Mouse (Mus musculus) bone marrow, adult 2 months (tissue): Measurements from ENCODE around the gene Fam198b. TPM values are rescaled to one million over a fixed set of nuclear protein-coding genes. Genes with fewer than 3 reads are reported as not detected.

Experiments used
- H3K27ac ChIP-seq: fragments of 200-500 bp; 2 replicates; pipeline ENCODE4 v1.5.1; 2012; ENCODE audit warnings: low read depth, mild to moderate bottlenecking, control low read depth, inconsistent platforms, low read length; ENCODE audit not compliant: control insufficient read depth, poor library complexity, insufficient read depth
- H3K4me1 ChIP-seq: fragments of 200-500 bp; 2 replicates; pipeline ENCODE4 v1.6.1; 2011; ENCODE audit warnings: low read length; ENCODE audit not compliant: control insufficient read depth, insufficient read depth
- H3K4me3 ChIP-seq: fragments of 200-500 bp; replicated peaks from 2 replicates; pipeline ENCODE3; 2011; ENCODE audit warnings: mild to moderate bottlenecking, low read depth, low read length, control low read depth; ENCODE audit not compliant: control insufficient read depth
- CTCF ChIP-seq: fragments of 200-500 bp; IDR thresholded peaks from 2 replicates; pipeline ENCODE4 v1.5.1; 2011; ENCODE audit warnings: low read length, control low read depth; ENCODE audit not compliant: control insufficient read depth, insufficient read depth
- POLR2A ChIP-seq: fragments of 200-500 bp; IDR thresholded peaks from 2 replicates; pipeline ENCODE4 v1.6.1; 2011; ENCODE audit warnings: low read depth, mild to moderate bottlenecking, control low read depth, low read length, borderline replicate concordance; ENCODE audit not compliant: control insufficient read depth
- WGBS: fragments of 180-500 bp; shearing (Covaris S2); methylation state at CpG from one replicate; pipeline ENCODE4 v1.1.7; 2018; 5-methylcytosine and 5-hydroxymethylcytosine counted together
- polyA plus RNA-seq: library from polyadenylated mRNA; stranded (reverse); fragments of >200 nt; gene quantifications from 2 replicates; pipeline ENCODE4 v1.2.4, GENCODE M21; 2011; ENCODE audit warnings: low replicate concordance; ENCODE audit not compliant: missing spikeins, insufficient read depth, insufficient read length

Gene Fam198b
- polyA plus RNA-seq, 1 experiment: 1.0 TPM

DNA sequence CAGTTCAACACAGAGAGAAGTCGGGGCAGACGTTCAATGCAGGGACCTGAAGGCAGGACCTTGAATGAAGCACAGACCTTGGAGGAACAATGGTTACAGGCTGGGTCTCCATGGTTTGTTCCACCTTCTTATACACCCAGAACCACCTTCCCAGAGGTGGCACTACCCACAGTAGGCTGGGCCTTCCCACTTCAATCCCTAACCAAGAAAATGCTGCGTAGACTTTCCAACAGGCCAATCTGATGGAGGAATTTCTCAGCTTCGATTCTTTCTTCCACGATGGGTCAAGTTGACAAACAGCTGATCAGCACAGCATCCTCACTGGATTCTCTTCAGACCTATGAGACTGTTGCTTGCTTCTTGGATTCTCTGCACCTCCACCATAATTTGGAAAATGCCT, 8.9 kb upstream of the Fam198b start:
- 89% methylated on average over 5 of the region's 5 CpGs for WGBS
- Histone ChIP-seq H3K4me1 (peaks cover 1% of the 10 kb centered on the region; the same call in 1 of the 2 replicates), H3K27ac (no peak overlapping the region), H3K4me3 (no peak overlapping the region)
- no peak for TF ChIP-seq CTCF
- no peak for TF ChIP-seq POLR2A

DNA sequence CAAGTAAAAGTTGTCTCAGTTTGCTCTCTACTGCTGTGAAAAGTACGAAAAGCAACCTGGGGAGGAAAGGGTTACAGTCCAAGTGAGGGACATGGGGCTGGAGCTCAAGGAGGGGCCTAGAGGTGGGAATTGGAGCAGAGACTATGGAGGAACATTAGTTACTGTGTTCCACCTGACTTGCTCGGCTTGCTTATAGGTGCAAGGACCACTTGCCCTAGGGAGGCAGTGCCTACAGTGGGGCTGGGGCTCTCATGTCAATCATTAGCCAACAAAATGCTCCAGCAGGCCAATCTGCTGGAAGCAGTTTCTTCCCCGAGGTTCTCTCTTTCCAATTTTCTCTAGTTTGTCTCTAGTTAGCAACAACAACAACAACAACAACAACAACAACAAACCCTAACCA, 6.0 kb upstream of the Fam198b start:
- H3K4me1 ChIP-seq: no peaks in the 10 kb centered on the region
- TF ChIP-seq POLR2A: no peak
- TF ChIP-seq CTCF: no peak
- no peak overlapping the region for H3K4me3 ChIP-seq
- no peak overlapping the region for H3K27ac ChIP-seq
- WGBS: 72% methylated on average over 3 of the region's 3 CpGs

DNA sequence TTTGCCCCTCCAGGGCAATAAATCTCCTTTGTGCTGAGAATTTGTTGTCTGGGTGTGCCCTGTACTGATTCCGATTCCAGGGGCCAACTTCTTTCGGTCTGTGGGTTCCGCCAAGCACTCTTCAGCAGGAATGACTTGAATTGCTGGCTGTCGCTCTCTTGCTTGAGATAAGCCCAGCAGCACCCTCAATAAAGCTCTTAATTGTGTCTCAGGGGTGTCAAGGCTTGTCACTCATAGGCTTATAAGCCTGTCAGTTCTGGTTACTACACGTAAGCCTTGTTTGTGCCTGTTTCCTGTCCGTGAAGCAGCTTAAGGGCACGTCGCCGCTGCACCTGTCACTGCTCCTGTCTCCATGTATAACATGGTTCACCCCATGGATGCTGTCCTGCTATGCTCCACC, 5.1 kb upstream of the Fam198b start:
- WGBS: 69% methylated on average over 9 of the region's 9 CpGs
- Histone ChIP-seq H3K4me3 (no peak overlapping the region), H3K4me1 (no peaks in the 10 kb centered on the region), H3K27ac (no peak overlapping the region; the same call in 1 of the 2 replicates)
- TF ChIP-seq CTCF (no peak), POLR2A (no peak)

DNA sequence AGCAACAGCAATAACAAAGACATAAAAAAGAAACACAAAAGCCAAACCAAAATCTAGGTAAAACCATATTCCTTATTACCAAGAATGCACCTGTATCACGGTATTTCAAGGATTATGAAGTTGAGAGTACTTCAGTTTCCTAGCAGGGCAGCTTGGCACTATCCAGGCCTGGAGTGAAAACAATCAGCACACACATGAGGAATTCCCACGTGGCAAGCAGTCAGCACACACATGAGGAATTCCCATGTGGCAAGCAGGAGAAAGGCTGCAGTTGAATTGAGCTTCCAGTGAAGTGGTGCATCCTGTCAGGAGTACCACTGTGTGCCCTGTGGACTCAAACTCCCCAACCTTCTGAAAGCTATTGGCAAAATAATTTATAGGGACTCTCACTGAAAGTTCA, 2.7 kb upstream of the Fam198b start:
- TF ChIP-seq POLR2A (no peak), CTCF (no peak)
- Histone ChIP-seq H3K27ac (no peak overlapping the region), H3K4me1 (no peaks in the 10 kb centered on the region), H3K4me3 (no peak overlapping the region)
- WGBS: 58% methylated on average over 2 of the region's 2 CpGs

DNA sequence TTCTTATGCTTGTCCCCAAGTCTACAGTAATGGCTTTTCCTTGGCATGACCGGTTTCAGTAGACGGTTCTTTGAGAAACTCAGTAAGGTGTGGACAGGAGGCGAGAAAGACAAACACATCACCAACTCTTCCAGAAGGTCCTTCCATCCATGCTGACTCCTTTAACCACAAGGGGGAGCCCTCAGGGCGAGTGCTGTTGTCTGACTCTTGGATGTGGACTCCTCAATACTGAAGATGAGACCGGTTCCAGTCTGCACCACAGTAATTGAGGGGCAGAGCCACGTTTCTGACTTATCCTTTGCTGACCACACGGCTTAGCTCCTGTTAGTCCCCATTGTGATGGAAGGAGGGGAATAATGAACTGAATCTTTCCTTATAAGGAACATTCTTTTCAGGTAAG, 1.2 kb upstream of the Fam198b start:
- no peak overlapping the region for H3K4me3 ChIP-seq
- TF ChIP-seq POLR2A: no peak
- peak; percentile 76 for TF ChIP-seq CTCF
- H3K27ac ChIP-seq: no peak overlapping the region
- no peaks in the 10 kb centered on the region for H3K4me1 ChIP-seq
- 32% methylated on average over 7 of the region's 7 CpGs for whole genome bisulfite sequencing

DNA sequence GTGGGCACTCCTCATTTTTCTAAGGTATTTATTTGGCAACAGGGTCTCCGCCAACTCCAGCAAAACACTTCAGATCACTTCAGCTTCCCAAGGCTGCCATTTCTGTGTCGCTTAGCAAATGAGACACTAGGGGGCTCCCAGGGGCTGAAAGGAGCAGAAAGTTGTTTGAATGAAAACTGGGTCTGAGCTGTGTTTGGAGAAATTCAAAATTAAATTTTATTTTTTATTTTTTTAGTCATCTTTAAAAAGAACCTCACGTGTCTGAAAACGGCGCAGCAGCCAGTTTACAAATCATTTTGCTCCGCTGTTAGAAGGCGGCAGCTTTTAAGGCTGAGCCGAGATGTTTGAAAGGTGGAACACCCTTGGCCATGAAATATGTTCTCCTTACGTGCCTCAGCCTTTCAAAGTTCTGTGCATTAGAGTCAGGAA, 442 bp downstream of the Fam198b start:
- 0 out of 2 replicates have a peak, but pooled peaks have one; percentile 8 for TF ChIP-seq CTCF
- TF ChIP-seq POLR2A: no peak
- Histone ChIP-seq H3K4me1 (no peaks in the 10 kb centered on the region), H3K4me3 (no peak overlapping the region), H3K27ac (no peak overlapping the region)
- 6% methylated on average over 9 of the region's 9 CpGs for WGBS

DNA sequence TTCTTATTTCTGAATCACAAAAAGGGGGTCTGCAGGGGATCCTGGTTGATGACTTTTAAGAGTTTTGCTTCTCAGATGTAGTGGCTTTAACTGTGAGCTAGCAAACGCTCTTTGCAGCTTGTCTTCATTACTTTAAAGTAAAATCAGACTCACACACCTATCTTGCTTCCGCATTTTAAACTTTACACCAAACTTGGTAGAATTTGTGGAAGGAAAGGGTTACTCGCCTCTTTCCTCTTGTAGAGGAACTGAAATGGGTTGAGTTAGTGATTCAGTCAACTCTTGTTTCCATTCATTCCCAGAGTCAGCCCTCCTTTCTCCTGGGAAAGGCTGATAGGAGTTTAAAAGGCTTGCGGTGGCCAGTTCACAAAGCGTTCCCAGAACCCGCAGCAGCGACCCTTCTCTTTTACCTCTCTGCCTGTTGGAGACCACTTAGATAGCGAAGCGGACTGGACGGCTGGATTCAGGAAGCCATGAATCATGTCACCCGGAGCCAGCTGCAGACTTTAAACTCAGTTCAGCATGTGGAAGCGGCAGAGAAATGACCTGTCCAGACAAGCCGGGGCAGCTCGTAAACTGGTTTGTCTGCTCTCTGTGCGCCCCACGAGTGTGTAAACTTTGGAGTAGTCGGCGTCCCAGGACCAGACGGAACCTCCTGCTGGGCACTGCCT, 1.5 kb downstream of the Fam198b start:
- Histone ChIP-seq H3K4me1 (no peaks in the 10 kb centered on the region), H3K27ac (no peak overlapping the region), H3K4me3 (peak overlapping the region; percentile 16)
- WGBS: 1% methylated on average over 19 of the region's 19 CpGs
- TF ChIP-seq POLR2A (no peak), CTCF (no peak)

DNA sequence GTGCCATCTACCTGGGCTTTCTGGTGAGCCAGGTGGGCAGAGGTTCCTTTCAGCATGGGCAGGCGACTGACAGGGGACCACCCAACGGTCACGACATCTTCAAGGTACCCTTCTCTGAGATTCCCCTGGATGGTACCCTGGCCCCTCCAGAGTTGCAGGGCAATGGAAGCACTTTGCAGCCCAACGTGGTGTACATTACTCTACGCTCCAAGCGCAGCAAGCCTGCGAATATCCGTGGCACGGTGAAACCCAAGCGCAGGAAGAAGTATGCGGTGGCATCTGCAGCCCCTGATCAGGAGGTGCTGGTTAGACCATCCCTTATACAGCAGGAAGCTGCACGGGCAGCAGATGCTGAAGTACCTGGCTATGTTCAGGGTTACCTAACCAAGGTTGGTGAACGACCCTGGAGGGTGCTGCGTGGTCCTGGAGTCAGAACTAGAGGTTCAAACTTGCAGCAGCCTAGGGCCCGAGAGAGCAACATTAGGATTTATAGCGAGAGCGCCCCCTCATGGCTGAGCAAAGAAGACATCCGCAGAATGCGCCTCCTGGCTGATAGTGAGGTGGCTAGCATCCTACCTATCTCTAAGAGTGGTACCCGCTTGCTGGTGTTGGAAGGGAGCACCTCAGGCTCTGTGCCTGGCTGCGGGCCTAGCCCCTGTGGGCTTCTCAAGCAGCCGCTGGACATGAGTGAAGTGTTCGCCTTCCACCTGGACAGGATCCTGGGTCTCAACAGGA, 2.2 kb downstream of the Fam198b start:
- 41% methylated on average over 23 of the region's 23 CpGs for WGBS
- peak overlapping the region; percentile 16 for H3K4me3 ChIP-seq

More for the DNA sequence above, 2.2 kb downstream of the Fam198b start:
- Histone ChIP-seq H3K27ac (no peak overlapping the region), H3K4me1 (no peaks in the 10 kb centered on the region)
- TF ChIP-seq POLR2A (no peak), CTCF (0 out of 2 replicates have a peak, but pooled peaks have one; percentile 18)
